In genomic region chr11:35963554-35963953, GRCm38 (mm10) we compare ENCODE assay signal across 15 mouse cellular contexts. TPM values are rescaled to one million over a fixed set of nuclear protein-coding genes. Genes with fewer than 3 reads are reported as not detected.
DNase-seq lines count a peak whose midpoint lies in the region; ATAC-seq and TF ChIP-seq lines count a peak whose summit lies in the region.
"Had no signal": no experiment of that assay in that cellular context is flagged by ENCODE, and none has a peak within 500 bp of the region (broad histone marks: within the 10 kb centered on the region; RNA-seq: fewer than 3 reads in every experiment).

No protein-coding gene starts in this region.

- H3K27me3 ChIP-seq in midbrain, embryonic 10.5 days (ENCODE audit: low read depth, poor library complexity, severe bottlenecking) = no peaks in the 10 kb centered on the region
- H3K27me3 ChIP-seq in midbrain, embryonic 15.5 days (replicated peaks) = no peaks in the 10 kb centered on the region
- H3K27me3 ChIP-seq in kidney, postnatal 0 days (ENCODE audit: insufficient read depth, low read length) = no peaks in the 10 kb centered on the region
- H3K27me3 ChIP-seq: neural tube, embryonic 13.5 days had no signal

- TF ChIP-seq CTCF in kidney, postnatal 0 days (IDR thresholded peaks at IDR 0.05; ENCODE audit: low read depth) = no peak

- no peaks in the 10 kb centered on the region for H3K9me3 ChIP-seq in midbrain, embryonic 10.5 days (replicated peaks)
- H3K9me3 ChIP-seq in midbrain, embryonic 15.5 days = no peaks in the 10 kb centered on the region
- H3K9me3 ChIP-seq in kidney, postnatal 0 days (replicated peaks; ENCODE audit: low read length) = no peaks in the 10 kb centered on the region
- H3K9me3 ChIP-seq: neural tube, embryonic 13.5 days had no signal

- no peak for ATAC-seq in midbrain, embryonic 15.5 days (replicated peaks)
- peak; percentile 41; the same call in 1 of the 2 replicates for ATAC-seq in kidney, postnatal 0 days (replicated peaks; ENCODE audit: low FRiP score, low read depth)
- ATAC-seq: midbrain, embryonic 16.5 days had no signal

- peaks cover 10% of the 10 kb centered on the region for H3K36me3 ChIP-seq in midbrain, embryonic 10.5 days
- H3K36me3 ChIP-seq in midbrain, embryonic 15.5 days (replicated peaks) = no peaks in the 10 kb centered on the region
- no peaks in the 10 kb centered on the region for H3K36me3 ChIP-seq in kidney, postnatal 0 days (ENCODE audit: insufficient read depth, low read length)
- H3K36me3 ChIP-seq: neural tube, embryonic 13.5 days had no signal

- H3K4me2 ChIP-seq in midbrain, embryonic 15.5 days = no peak overlapping the region
- H3K4me2 ChIP-seq in kidney, postnatal 0 days (ENCODE audit: low read length) = no peak overlapping the region
- H3K4me2 ChIP-seq: neural tube, embryonic 13.5 days had no signal

- peaks cover 33% of the 10 kb centered on the region for H3K4me1 ChIP-seq in midbrain, embryonic 10.5 days
- 0 out of 2 replicates have a peak, but pooled peaks cover 7% of the 10 kb centered on the region for H3K4me1 ChIP-seq in midbrain, embryonic 15.5 days
- H3K4me1 ChIP-seq in kidney, postnatal 0 days (replicated peaks; ENCODE audit: insufficient read depth, low read length) = no peaks in the 10 kb centered on the region

- no peak for DNase-seq in midbrain, embryonic 10.5 days (ENCODE audit: low spot score)
- DNase-seq in kidney, postnatal 0 days (ENCODE audit: low spot score) = no peak
- DNase-seq in lung, postnatal 10 days = peak; percentile 34
- no peak for DNase-seq in urinary bladder, postnatal 25 days (ENCODE audit: low spot score)
- no peak for DNase-seq in left cerebral cortex, postnatal 25 days (ENCODE audit: low spot score in 2 of 2)
- no peak for DNase-seq in embryo, embryonic 10.5 days (ENCODE audit: low spot score)
- DNase-seq: cerebellum, adult 8-10 months; heart, postnatal 14 days; right cerebral cortex, adult 18-20 months; thymus, postnatal 4 days had no signal

- H3K4me3 ChIP-seq in midbrain, embryonic 10.5 days = no peak overlapping the region
- H3K4me3 ChIP-seq in midbrain, embryonic 15.5 days = no peak overlapping the region
- no peak overlapping the region for H3K4me3 ChIP-seq in kidney, postnatal 0 days (replicated peaks; ENCODE audit: low read depth, low read length)
- H3K4me3 ChIP-seq: left cerebral cortex, adult 2 months; neural tube, embryonic 13.5 days had no signal

- H3K9ac ChIP-seq in midbrain, embryonic 15.5 days = no peak overlapping the region
- H3K9ac ChIP-seq in kidney, postnatal 0 days (ENCODE audit: low read depth, low read length) = no peak overlapping the region
- H3K9ac ChIP-seq: liver, embryonic 14.5 days; neural tube, embryonic 13.5 days had no signal

- intact Hi-C loops in left cerebral cortex, postnatal 25 days (cut with DNase I) = no loop called here

- 56% methylated on average over 2 of the region's 2 CpGs for WGBS in midbrain, embryonic 10.5 days
- WGBS in midbrain, embryonic 15.5 days = 65% methylated on average over 2 of the region's 2 CpGs
- 54% methylated on average over 2 of the region's 2 CpGs for WGBS in kidney, postnatal 0 days

- H3K27ac ChIP-seq in midbrain, embryonic 10.5 days (replicated peaks) = peak overlapping the region; percentile 49; the same call in 1 of the 2 replicates
- H3K27ac ChIP-seq in midbrain, embryonic 15.5 days = no peak overlapping the region
- no peak overlapping the region for H3K27ac ChIP-seq in kidney, postnatal 0 days
- H3K27ac ChIP-seq: left cerebral cortex, adult 2 months; liver, embryonic 14.5 days; neural tube, embryonic 13.5 days had no signal

RNA-seq across cellular contexts. Expression of gene Wwc1, which starts 16.8 kb away (rescaled TPM):
- polyA plus RNA-seq in midbrain, embryonic 10.5 days (2016; fragmentation: Nextera tagmentation; extraction: Ambion mirVana) = 5.0 and 5.3 TPM in 2 replicates
- polyA plus RNA-seq in midbrain, embryonic 15.5 days (2015; fragmentation: Nextera tagmentation; extraction: Ambion mirVana) = 13.2 and 18.1 TPM in 2 replicates
- 15.6 and 20.4 TPM in 2 replicates for polyA plus RNA-seq in kidney, postnatal 0 days (2015; fragmentation: Nextera tagmentation; extraction: Ambion mirVana)
- total RNA-seq in left cerebral cortex, postnatal 25 days (2021) = 100 to 1,000 TPM; 138 TPM
